Mouse (Mus musculus): ENCODE results near the gene 1700013G24Rik.

1700013G24Rik gene

DNA sequence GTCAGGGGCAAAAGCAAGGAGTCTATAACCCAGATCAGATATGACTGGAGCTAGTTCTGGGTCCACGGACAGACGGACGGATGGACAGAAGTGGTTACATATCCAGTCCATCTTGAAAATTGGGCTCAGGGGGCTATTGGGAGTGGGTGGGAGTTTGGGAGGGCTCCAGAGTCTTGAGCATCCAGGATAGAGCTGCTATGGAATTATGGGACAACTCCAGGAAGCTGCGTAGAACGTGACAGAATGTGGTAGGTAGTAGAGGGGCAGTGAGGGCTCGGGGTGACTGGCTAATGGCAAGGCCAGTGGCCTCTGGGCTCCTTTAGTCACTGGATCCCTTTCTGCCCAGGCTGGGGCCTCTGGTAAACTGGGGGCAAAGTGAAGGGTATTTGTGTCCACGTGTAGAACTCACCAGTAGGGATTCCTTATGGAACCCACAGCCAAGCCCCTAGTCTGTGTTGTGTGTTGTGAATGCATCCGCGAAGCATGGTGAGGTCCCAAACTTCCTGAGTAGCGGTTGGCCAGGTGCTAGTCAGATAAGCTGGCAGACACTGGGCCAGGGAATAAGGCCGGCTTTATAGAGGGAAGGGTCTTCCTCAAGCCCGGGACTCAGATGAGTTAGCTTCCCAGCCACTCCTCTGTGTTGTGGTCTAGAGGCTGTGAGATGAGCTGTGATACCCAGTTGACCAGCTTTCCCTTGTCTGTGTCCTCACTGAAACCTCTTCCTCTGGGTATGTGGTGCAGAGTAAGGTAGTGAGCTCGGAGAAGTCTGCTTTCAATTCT is 22.4 kb downstream of the 1700013G24Rik start:
- no peak for DNase-seq (ENCODE audit: low read depth, low spot score)

DNA sequence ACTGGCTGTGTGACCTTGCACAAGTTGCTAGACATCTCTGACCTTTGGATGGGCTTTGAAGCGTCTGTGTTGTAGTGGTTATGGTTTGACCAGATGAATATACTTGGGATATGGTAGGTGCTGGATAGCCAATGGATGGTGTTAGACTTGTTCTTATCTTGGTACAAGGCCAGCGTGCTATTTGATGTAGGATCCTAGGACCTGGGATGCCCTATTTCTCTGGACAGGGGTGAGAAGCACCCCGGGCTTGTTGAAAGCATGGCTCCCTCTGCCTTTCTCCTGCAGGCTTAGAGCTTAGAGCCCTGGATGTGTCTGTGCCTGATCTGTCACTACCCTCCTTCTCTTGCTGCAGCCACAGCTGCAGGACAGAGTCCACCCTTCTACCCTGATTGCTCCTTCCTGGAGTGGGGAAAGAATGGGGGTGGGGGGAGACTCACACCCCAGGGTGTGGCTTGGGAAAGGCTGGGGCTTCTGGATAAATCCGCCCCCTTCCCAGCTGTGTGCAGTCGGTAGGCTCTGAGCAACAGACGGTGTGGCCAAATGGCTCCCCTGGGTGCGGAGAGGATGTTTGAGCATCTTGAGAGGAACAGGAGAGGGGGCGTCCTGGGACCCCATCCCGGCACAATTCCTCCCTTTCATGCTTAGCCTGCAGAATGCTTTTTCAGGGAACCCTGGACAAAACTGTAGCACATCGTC is 23.1 kb downstream of the 1700013G24Rik start:
- peak; percentile 91 for DNase-seq (ENCODE audit: low read depth, low spot score)

DNA sequence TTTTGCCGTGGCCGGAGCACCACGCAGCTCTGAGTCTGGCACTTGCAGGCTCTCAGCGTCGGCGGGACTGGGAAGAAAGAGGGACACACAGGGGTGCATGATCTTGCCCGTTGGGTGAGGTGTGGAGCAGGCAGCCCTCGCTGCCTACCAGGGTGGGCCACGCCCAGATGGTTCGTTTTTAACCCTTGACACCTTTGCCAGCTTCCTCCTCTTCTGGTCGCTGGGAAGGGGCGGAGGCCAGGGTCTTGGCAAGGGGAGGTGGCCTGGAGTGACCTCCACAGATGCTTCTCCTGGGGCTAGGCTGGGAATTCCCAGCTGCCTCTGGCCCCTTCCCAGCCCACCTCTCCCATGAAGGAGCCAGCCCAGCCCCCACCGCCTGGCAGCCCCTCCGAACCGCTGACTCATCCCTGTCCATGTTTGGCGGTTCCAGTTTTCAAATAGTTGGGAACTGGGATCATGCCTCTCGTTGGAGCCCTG is 23.7 kb downstream of the 1700013G24Rik start:
- DNase-seq (ENCODE audit: low read depth, low spot score) = peak; percentile 73

DNA sequence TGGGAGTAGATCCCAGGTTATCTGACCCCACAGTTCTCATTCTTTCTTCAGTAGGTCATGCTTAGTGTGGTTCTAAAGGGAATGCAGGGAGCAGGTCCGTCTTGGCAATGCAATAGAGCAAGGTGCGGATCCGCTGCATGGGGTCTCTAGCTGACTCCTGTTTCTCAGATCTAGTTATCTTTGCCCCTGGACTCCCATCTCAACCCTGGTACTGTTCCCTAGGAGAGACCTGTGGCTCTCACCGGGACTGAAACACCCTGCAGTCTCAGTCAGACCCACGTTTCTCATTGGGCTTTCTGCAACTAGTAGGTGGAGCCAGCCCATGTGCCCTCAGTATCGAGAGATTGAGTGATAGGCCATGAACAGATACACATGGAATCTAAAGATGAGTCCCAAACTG is 24.5 kb downstream of the 1700013G24Rik start:
- DNase-seq (ENCODE audit: low read depth, low spot score) = no peak

DNA sequence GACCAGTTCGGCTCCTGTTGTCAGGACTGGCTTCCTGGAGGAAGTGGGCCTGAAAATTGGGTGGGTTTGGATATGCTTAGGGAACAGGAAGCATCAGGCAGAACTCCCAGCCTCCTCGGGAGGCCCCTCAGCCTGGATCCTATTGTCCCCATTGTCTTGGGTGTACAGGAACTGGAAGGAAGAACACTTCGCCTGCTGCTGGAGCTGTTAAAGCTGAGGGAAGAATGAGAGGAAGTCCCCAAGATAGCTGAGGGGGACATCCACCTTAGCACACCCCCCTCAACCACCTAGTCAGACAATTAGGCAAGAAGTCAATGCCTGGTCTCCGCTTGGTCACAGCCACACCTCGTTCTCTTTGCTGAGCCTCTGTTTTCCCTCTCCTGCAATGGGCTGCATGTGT is 25.2 kb downstream of the 1700013G24Rik start:
- no peak for DNase-seq (ENCODE audit: low read depth, low spot score)

DNA sequence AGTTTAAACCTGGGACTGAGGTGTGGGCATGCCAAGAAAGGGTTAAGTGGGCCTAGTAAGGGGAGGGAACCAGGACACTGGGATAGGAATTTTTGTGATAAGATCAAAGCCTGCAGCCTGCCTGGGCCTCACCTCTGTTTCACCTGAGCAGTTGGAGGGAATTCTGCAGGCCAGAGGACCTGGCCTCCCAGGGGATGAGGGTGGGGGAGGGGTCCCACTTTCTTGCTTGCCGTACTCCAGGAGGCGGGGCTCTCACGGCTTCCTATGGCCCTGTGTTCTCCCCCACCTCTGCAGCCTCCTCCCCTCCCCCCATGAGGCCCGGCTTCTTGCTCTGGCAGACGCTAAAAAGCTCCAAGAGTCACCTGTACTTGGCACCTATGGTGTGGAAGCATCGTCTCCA is 26.7 kb downstream of the 1700013G24Rik start:
- DNase-seq (ENCODE audit: low read depth, low spot score) = no peak

DNA sequence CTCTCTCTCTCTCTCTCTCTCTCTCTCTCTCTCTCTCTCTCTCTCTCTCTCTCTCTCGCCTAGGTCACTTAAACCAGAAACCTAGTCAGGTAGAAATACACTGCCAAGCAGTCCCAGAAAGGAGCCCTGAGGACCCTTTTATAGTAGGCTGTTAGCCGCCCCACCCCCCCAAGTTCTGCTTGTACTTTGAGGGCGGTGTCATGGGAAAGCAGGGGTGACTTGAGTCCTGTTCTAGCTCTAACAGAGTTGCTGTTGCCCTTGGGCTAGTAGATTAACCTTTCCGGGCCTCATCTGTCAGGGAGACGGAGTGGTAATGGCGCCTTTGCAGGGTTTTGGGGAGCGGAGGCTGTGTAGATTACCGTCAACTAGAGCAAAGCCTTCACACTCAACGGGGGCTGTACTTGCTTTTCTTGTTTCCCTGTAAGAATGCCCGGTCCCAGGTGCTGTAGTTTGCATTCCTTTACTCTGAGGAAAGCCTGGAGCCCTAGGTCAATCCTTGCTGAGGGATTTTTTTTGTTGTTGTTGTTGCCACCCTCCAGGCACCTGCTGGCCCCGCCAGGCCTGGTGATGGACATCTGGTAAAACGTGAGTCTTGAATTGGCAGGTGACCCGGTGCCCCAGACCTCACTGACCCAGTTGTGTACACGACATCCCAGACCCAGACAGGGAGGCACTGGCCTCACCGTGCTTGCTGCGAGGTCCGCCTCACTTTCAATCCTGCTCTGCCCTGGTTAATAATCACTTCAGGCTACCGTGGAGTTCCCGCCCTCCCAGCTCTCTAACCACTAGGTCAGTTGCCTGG is 27.3 kb downstream of the 1700013G24Rik start:
- no peak for DNase-seq (ENCODE audit: low read depth, low spot score)

DNA sequence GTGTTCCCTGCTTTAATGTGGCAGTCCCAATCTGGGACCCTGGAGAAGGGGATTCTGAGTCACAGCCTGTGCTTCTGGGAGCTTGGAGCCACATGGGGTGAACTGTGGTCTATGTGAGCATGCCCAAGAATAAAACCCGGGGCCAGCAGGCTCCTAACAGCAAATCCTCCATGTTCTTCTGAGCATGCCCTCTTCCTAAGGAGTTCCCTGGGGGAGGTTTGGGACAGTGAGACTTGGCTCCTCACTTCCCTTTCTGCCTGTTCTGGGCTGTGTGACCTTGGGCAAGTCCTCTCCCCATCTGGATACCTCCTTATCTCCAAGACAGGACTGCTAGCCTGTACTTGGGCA is 27.9 kb downstream of the 1700013G24Rik start:
- no peak for DNase-seq (ENCODE audit: low read depth, low spot score)

DNA sequence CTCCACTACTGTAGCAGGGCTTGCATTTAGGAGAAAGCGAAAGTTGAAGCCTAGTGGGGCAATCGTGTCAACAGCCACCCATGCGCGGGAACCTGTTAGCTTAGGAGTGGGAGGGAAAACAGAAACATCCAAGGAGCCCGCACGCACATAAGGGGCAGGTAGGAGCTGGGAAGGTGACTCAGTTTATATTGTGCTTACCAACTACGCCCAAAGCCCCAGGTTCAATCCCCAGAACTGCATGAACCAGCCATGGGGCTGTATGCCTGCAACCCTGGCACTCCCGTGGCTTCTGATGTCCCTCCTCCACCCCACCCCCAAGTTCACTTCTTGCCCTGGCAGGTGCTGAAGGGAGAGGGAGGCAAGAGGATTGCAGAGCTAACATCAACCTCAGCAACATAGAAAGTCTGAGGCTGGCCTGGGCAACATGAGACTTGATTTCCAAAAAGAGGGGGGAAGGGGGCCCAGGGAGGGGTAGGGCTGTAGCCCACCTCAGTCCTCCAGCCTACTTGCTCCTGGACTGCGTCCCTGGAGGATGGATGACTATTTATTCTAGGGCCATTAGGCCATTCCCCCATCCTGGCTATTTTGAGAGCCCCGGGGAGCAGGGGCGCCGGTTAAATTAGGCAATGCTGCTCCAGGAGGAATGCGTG is 28.4 kb downstream of the 1700013G24Rik start:
- no peak for DNase-seq (ENCODE audit: low read depth, low spot score)

DNA sequence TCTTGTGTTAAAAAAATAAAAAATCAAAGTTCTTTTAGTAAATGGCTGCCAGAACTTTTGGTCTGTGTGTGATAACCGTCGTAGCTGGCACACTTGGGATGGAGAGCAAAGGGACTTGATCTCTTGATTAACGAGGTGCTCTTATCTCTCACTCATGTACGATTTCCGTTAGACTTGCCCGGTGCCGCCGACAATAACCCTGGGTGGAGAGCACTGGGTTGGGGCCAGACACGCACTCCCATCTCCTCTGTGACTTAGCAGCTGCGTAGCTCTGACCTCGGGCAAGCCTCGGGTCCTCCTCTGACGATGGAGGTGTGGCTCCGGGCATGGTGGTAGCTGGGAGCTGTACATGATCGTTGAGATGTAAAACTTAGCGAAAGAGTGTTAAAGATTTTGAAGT is 30.8 kb downstream of the 1700013G24Rik start:
- DNase-seq (ENCODE audit: low read depth, low spot score) = no peak

DNA sequence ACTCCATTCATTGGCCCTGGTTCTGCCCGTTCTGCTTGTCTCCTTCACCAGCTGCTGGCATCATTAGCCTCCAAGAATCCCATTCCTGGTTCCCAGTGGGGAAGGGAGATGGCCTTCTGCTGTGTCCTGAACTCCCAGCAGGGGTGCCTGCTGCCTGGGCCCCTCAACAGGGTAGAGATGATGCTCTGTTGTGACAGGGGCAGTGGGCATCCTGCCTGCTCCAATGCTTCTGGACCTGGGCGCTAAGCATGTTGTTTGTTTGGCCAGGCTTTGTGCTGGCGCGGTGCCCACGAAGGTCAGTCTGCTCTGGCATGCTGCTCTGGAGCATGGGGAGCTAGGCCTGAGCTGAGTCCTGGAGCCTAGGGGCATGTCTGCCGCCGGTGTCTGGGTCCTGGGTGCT is 31.5 kb downstream of the 1700013G24Rik start:
- no peak for DNase-seq (ENCODE audit: low read depth, low spot score)

DNA sequence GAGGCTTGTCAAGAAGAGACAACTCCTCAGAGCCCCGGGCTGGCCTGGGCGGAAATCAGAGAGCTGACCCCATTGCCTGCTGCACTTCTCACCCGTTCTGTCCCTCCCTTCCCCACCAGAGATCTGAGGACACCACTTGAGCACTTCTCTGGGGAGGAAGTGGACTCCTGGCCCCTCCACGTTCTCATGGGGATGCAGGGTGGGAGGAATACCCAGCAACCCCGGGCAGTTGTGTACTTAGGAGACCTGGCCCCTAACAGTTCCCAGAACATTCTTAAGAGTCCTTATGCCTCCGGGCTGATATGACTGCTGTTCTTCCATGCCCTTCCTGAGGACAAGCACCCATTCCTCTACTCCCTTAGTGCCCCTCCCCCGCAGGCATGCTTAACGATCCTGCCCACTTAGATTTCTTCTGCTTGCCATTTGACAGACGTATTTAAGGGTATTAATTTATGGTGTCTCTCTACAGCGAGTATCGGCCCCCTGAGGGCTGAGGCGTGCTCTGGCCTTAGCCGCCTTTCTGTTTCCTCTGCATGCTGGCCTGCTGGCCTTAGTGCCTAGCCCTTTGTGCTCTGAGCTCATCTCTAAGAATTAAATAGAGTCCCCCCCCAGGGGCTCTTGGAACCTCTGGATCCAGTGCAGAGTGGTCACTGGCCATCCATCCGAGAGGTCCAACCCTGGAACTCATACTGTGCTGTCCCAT is 32.3 kb downstream of the 1700013G24Rik start:
- DNase-seq (ENCODE audit: low read depth, low spot score) = no peak

DNA sequence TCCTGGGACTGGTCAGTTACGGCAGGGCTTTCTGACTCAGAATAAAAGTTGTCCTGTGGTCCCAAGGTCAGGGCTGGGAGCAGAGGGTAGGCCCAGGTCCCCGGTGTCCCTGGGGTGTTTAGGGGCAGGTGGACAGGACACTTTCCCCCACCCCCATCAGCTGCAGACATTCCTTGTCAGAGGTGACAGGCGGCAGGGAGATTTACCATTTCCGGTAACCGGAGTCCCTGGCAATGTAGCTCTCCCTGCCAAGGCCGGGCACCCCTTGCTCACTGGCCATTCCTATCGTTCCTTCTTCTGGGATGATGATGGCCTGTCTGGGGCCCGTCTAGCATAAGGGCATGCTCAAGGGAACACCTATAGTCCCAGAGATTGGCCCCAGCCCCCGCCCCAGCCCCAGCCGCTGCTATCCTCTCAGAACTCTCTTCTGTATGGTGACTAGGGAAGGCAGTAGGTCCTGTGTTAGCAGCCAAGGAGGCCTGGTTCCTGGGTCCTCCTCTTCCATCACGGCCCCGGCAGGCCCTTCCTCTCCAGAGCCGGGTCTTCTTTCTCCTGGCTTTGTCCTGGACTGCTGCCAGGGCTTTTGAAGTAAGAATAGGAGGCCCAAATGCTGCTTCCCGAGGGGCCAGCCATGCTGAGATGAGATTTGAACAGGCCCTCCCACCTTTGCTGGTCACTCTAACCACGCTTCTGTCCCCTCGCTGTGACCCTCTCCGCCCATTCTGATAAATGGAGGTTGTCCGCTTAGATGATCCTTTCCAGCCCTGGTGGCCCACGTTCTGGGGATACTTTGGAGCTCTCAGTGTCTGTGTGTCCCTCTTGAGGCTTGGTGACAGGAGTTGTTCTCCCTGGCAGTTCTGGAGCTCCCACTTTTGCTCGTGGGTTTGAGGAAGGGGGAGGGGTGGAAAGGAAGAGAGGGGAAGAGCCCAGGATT is 33.3 kb downstream of the 1700013G24Rik start:
- no peak for DNase-seq (ENCODE audit: low read depth, low spot score)

DNA sequence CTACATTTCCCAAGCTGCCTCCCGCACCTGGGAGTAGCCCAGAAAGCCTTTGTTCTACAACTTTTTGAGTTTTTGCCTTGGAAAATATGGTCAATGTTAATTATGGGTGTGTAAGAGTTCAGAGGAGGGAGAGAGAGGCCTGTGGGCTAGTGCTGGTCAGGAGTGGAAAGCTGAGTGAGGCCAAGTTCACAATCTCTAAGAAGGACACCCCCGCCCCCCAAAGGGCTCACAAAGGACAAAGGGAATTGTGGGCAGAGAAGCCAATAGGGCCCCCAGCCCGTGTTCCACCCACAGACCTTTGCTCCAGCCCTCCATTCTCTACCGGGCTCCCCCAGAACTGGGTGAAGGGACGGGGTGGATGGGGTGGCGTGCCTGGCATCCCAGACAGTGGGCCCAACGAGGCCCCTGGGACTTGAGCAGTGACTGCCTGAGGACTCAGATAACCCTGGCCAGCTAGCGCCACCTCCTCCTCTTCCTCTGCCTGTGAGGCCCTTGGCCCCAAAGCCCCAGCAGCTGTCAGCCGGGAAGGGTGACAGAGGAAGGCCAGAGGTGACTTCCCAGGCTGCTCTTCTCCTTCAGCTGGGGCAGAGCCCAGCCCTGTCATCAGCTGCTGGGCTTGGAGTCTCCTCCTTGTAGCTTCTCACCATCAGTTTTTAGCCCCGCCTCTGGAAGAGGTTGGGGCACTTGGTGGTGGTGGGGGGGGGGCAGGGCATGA is 34.4 kb downstream of the 1700013G24Rik start:
- DNase-seq (ENCODE audit: low read depth, low spot score) = peak; percentile 54

DNA sequence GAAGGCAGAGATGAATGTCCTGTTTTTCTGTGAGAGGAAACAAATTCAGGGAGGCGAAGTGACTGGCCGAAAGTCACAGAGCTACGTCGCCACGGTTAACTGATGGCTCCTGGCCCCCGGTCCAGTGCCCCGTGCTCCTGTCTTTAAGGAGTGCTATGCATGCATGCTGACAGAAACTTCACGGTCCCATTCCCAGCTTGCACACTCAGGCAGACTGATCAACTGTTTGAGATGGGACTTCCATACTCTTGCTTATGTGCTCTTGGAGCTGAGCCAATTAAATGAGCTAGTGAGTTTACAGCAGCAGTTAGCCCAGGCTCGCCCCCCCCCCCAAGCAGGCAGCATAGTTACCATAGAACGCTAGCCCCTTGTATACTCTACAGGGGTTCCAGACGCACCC is 35.0 kb downstream of the 1700013G24Rik start:
- no peak for DNase-seq (ENCODE audit: low read depth, low spot score)

DNA sequence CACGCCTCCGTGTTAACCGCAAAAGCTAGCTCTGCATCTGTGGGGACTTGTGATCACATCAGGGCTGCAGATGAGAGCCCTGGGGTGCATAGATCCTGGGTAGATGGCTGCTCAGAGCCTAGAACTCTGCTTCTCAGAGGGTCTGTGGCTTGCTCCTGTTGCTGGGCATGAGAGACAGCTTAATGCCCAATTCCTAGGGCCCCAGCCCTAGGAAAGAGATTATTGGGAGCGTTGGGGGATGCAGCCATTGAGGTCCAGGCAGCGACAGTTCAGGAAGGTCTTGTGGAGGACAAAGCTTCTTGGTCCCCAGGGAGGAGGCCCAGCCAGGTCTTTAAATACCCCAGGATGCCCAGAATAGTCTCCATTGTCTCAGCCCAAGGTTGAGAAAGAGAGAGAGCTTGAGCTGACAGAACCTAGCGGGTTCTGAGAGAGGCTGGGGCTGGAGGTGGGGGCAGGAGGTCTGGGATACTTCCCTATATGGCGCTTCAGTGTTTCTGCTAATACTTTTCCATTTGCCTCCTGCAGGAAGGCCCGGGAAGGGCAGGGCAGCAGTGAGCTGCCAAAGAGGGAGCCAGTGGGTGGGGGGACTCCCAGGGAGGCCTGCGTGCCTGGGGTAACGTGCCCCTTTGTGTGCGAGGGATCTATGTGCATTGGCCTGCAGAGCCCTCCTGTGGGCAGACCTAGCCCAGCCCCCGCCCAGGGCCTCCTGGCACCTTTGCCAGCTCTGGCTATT is 35.7 kb downstream of the 1700013G24Rik start:
- peak; percentile 59 for DNase-seq (ENCODE audit: low read depth, low spot score)

DNA sequence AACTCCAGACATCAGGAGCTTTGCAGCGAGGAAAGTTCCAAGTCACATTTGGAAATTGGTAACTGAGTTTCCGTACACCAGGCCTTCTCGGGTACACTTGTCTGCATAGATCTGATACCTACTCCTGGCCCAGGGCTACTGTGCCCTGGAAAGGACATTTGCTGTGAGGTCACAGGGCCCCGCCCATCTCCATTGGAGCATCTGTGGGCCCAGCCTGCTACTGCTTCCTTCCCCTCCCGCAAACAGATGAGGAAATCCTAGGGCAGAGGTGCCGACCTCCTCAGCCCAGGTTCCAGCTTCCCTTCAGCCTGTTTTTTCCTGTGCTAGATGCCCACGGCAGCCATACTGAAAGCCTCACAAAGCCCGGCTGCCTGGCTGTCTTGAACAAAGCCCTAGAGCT is 36.9 kb downstream of the 1700013G24Rik start:
- no peak for DNase-seq (ENCODE audit: low read depth, low spot score)

DNA sequence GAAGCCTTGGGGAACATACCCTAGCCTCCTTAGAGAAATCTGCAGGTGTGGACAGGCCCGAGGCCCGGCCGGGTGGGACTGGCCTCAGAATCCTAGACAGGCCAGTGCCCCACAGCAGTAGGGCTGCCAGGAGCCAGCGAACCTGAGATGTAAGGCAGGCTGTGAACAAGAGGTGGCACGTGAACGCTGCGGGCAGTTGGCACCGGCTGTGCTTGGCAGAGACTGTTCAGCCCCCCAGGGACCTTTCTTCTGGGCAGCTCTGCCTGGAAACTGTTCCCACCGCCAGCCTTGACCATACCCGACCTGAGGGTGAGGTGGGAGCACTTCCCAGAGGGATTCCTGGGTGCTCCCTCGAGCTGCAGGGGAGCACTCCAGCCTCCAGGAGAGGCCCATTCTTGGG is 39.5 kb downstream of the 1700013G24Rik start:
- DNase-seq (ENCODE audit: low read depth, low spot score) = no peak

DNA sequence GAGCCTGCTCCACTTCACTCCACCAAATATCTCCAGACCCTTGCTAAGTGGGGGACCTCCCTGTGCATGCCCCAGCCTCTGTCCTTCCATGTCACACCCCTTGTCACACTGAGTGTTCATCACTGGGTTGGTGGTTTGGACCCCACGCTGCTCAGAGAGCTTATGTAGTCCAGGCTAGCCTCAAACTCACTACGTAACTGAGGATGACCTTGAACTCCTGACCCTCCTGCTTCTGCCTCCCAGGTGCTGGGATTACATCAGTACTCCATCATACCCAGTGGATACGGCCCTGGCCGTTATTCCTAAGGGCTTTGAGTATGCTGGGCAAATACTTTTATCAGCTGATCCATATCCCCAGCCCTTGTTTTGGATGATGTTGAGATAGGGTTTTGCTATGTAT is 40.1 kb downstream of the 1700013G24Rik start:
- DNase-seq (ENCODE audit: low read depth, low spot score) = no peak

Measured in 3T3-L1 (cell line).